Mouse (Mus musculus): ENCODE measurements at regions not wholly inside any gene's neighbourhood (a gene's known extent, or its start where the extent isn't known, plus 50 kb on each side); places are given as distances from the start of the nearest gene placed in this dataset.
A peak's percentile ranks its signal among the peaks of the same experiment; 100 is the strongest.
"Not testable (repeated sequence)": the region's sequence is repeated elsewhere in the genome, so short reads cannot be mapped to it uniquely, and the experiment has no call there.

GRCm38 (mm10) chr13:27945062-27945461 lies 71.0 kb upstream of the Prl4a1 start:
- peak; percentile 20 to 33 for DNase-seq (ENCODE audit: low spot score in 2 of 2)

- DNase-seq (ENCODE audit: low spot score in 2 of 2) = not testable (repeated sequence)
These were observed 55.6 kb upstream of the Prl4a1 start for GRCm38 (mm10) chr13:27960421-27960820.

- DNase-seq (ENCODE audit: low spot score in 2 of 2) = not testable (repeated sequence)
These were observed 53.6 kb upstream of the Prl4a1 start for GRCm38 (mm10) chr13:27962381-27962780.

GRCm38 (mm10) chr13:27966021-27966420 lies 50.0 kb upstream of the Prl4a1 start:
- DNase-seq (ENCODE audit: low spot score in 2 of 2) = not testable (repeated sequence)

Measured in frontal cortex, postnatal 25 days (tissue).